Mouse (Mus musculus): ENCODE measurements around the gene Slc24a3.

Gene Slc24a3

DNA sequence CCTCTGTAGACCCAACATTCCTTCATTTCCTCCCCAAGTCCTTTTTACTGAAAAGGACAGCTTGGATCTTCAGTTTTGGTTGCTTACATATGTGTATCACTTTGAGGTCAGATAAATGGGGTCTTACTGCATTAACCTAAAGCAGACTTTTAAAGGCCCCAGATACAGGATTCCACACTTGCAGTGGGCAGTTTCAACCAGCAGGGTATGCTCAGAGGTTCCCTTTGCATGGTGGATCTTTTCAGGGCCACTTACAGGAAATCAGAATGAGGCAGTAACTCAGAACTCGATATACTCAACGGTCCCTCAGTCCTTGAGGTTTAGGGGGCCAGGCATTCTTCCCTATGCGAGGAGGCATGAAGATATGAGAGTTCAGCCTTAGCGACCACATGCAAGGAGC lies 101.9 kb downstream of the Slc24a3 start:
- in situ Hi-C loops (cut with MboI, MseI) = loop anchor here in 1 of 2 experiments (25.0 kb wide), 1 partner anchor 107 kb away; the partner anchor contains the start of gene Slc24a3

DNA sequence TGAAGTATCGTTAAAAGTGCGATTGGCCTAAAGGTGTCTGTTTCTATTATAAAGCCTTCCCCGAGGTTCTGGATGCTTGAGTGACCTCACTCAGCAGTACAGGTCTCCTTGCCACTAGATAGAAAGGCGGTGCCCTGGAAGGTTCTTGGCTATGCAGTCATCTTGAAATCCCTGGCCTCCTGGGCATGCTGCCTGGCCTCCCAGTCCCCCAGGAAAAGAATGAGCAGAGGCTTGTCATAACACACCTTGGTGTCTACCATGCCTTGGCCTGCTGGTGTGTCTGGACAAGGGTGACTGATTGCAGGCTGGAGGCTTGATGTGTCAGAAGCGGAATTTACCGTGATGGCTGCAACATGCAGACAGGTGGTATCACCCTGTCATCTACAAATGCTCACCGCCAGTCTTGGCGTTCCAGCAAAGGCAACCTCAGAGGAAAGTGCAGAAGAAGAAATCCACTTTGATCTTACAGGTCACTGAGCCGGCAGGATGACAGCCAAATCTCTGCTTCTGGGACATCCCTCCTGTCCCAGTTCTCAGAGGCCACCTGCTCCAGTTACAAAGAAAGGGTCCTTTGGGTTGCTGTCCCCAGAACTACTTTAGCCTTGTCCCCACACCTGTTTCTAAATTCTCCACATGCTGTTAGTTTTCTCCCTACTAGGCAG lies 106.6 kb downstream of the Slc24a3 start:
- in situ Hi-C loops (cut with MboI, MseI) = loop anchor here in 1 of 2 experiments (25.0 kb wide), 1 partner anchor 112 kb away; the partner anchor contains the start of gene Slc24a3

DNA sequence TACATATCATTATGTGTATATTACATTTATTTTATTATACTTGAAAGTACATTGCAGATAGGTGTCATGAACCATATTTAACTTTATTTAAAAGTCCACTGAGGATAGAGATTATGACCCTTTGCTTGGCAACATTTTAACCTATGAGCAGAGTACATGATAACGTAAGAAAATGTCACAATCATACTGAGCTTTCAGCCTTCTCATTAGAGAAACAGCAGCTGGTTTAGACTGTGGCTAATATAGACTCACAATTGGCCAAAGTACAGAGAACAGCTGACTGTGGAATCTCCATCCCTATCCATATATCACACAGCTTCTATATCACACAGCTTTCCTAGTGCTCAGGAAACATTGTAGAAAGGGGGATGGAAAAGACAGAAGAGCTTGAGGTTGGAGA lies 111.8 kb downstream of the Slc24a3 start:
- in situ Hi-C loops (cut with MboI, MseI) = no loop called here

DNA sequence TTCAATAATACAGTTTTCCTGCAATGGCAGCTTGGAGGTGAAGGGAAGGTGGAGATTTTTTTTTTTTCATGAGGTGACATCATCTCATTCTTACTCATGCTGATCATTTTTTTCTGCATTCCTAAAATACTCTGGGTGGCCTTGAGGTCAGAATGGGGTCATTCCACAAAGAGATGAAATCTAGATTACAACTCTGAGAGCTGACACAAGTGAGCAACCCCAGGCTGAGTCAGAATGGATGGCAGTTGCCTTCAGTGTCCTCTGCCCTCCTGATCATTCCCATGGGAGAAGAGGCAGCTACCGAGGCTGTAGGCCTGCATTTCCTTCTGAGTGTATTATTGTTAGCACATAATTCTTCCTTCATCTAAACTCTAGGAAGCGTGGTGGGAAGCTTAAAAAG lies 116.2 kb downstream of the Slc24a3 start:
- in situ Hi-C loops (cut with MboI, MseI) = no loop called here

DNA sequence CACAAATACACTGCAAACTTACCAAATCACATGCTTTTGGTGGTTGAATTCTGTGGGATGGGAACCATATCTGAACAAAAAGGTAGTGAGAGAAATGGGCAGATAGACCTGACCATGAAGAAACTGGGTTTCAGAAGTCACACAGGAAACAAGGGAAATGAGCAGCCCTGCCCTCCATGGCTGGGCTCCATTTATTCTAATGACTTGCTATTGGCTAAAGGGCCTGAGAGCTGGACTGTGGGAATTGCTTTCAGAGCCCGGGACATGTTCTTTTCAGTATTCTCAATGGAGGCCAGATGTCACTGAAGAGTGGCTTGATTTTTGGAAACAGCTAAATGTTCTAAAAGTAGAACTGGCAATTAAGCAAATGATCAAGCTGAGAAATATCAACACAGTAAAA lies 120.9 kb downstream of the Slc24a3 start:
- in situ Hi-C loops (cut with MboI, MseI) = no loop called here

DNA sequence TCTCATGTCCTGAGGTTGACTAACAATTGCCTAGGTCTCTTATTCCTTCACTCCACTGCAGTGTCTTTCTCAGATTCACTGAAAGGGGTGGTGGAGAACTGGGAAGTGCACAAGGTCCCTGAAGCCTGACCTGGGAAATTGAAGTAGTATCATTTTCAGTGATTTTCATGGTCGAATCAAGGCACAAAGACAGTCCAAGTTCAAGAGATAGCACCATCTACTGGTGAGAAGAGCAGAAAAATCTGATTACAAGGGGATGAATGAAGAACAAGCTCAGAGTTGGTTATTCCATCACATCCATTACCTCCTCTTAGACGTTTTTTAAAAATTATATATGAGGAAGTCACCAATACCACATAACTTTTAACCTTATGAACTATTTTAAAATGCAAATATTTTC lies 123.9 kb downstream of the Slc24a3 start:
- in situ Hi-C loops (cut with MboI, MseI) = loop anchor here in 1 of 2 experiments (5.0 kb wide), 1 partner anchor 129 kb away; no protein-coding TSS in a partner anchor

DNA sequence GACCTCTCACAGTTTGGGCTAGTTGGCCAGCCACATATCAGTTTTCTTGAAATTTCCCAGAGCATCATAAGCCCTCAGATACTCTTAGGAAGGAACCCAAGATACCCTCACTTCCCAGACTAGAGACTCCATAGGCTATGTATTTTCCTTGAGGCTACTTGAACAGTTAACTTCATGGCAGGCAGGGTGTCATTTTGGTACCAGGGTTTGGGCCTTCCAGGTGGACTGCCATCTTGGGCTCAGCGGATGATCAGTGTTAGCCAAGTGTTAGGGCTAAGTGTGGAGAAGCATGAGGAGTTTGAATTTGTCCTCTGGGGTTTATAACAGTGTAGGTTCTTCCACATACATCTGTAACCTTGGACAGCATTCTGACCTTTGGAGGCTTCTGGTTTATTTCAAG lies 124.6 kb downstream of the Slc24a3 start:
- in situ Hi-C loops (cut with MboI, MseI) = loop anchor here in 1 of 2 experiments (5.0 kb wide), 1 partner anchor 130 kb away; no protein-coding TSS in a partner anchor

DNA sequence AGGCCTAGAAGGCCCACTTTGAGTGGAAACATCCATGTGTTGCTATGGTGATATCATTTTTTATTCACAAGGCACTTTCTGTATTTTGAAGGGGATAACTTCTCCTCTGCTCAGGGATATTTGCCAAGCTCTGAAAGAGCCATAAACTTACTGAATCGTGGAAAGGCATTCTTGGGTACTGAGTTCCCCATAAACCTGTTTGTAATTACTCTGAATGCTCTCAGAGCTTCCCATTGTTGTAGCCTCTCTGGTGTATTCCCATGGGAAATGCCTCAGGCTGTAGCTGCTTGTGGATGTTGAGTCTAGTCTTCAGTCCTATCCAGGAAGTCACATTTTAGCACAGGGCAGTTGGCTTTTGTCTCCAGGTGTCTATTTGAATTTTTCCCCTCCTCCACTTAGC lies 125.3 kb downstream of the Slc24a3 start:
- in situ Hi-C loops (cut with MboI, MseI) = loop anchor here in 1 of 2 experiments (5.0 kb wide), 1 partner anchor 131 kb away; no protein-coding TSS in a partner anchor

DNA sequence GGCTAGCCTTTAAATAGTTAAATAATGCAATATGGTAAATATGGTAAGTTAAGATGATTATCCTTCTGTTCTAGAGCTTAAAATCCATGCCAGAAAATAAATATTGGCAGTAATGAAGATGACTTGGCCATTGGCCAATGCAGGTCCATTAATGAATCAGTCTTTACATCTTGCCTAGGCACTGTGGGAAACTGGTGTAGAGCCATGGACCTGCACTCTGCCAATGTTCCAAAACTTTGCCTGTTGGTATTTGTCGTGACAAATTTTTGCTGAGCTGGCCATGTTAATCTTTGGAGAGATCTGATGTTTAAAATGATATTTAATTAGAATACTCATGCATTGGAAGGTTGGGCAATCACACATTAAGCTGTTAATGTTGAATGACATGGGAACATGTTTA lies 129.4 kb downstream of the Slc24a3 start:
- in situ Hi-C loops (cut with MboI, MseI) = no loop called here

DNA sequence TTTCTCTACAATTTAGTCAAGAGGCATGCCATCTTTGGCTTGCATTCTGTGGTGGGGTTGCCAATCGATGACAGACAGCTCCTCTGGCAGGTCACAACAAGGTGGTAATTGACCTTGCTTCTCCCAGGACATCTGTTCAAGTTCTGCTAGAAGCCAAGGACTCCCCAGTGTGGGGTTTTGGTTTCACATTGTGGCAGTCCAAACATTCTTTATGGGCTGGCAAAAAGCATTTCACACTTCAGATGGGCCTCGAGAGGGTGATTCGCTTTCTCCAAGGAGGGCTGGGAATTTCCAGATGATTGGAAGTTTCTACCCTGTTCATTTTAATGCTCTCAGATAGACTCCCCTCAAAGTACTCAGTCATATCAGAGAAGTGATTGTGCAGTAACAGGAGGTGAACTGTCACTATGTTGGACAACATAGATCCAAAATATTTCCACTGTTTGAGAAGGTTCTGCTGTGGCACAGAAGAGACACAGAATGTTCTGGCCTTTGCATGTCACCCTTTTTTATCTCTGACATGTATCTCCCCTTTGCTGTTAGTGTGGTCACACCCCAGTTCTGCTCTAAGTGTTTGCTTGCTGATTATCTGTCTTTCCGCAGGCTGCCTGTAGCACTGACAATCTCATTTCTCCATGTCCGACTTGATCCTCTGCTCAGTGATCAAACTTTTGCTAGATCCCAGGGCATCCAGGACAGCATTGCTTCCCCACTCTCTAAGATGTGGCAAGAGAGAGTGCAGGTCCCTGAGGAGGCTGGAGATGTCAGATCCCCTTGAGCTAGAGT lies 132.6 kb downstream of the Slc24a3 start:
- in situ Hi-C loops (cut with MboI, MseI) = no loop called here

DNA sequence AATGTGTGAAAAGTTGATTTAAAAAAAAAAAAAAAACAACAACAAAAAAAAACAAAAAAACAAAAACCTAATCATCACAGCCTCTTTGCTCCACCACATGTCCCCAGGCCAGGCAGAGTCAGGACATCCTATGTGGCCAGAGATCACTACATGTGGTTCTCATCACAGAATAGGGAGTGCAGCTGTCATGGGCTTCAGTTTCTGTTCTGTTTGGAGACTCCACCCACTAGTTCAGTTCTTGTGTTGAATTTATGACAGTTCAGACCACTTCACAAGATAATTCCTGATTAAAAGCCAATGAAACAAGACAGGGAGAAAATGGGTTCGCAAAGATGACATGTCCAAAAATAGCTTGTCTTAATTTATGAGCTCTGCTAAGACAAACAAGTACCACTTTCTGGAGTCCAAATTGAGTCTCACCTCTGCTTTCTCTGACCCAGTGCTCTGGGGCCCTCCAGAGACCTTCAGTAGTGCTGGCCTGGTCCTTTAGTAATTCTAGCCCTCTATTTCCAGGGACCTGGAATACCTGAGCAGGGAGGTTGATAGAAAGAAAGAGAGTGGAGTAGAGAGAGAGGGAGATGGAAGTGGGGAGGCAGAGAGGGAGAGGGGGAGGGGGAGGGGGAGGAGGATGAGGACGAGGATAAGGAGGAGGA lies 139.8 kb downstream of the Slc24a3 start:
- in situ Hi-C loops (cut with MboI, MseI) = no loop called here

DNA sequence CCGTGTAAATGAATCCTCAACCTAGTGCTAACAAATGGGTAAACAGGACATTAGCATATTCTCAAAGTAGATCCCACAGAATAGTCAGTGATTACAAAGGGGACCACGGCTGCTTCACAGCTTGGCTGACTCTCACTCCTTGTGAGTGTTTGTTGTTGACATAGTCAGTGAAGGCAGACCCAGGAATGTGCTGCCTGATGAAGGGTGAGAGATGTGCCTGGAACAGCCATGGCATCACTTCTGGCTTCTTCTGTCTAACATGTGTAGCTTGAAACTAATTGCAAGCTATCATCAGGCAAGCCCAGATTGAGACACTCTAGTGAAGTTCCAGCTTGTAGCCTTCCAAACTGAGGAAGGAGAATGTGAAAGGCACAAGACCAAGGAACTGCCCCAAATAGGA lies 151.4 kb downstream of the Slc24a3 start:
- in situ Hi-C loops (cut with MboI, MseI) = no loop called here

DNA sequence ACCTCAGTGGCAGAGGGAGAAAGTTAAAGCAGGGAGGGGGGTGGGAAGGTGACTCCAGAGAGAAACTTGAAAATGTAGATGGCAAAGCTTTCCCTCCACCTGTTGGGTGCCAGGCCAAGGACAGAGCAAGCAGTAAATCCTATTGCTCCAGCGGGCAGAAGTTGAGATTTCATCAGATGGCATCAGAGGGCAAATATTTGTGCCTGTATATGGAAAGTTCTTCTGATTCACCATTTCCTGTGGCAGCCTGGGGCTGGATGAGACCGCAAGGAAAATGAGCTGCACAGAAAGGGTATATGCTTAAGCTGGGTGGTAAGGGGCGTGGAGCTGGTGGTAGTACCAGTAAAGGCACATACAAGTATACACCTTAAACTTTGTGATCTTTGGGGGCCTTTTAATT lies 153.7 kb downstream of the Slc24a3 start:
- in situ Hi-C loops (cut with MboI, MseI) = no loop called here

DNA sequence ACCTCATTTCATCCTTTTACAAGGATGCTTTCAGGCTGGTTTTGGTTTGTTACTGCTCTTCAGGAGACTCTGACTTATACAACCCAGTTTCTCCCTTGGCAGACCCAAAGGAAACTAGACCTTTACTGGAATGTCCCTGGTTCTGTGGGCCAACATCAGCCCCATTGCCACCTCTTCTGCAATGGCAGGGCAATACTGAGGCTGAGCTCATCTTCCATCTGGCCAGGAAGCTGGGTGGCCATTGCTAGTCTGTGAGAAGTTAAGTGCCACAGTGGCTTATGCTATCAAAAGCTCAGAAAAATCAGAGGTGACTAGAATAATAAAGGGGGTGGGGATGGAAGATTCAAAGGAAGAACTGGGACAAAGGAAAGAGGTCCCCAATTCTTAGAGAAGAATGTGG lies 154.2 kb downstream of the Slc24a3 start:
- in situ Hi-C loops (cut with MboI, MseI) = no loop called here

DNA sequence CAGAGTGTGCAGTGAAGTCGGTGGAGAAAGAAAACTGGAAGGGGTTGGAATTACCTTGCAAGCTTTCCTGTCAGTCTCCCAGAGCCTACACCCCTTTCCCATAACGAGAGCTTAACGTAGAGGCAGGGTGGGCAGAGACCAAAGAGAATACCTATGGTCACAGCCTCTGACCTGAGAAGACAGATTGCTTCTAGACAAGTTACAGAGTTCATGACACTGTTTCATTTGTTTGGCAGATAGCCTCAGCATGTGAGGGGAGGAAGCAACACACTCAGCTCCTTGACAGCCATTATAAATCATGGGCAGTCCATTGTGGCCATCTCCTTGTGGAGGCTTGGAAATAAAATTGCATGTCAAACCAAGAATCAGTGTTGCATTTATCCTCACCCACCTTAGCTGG lies 156.9 kb downstream of the Slc24a3 start:
- in situ Hi-C loops (cut with MboI, MseI) = no loop called here

DNA sequence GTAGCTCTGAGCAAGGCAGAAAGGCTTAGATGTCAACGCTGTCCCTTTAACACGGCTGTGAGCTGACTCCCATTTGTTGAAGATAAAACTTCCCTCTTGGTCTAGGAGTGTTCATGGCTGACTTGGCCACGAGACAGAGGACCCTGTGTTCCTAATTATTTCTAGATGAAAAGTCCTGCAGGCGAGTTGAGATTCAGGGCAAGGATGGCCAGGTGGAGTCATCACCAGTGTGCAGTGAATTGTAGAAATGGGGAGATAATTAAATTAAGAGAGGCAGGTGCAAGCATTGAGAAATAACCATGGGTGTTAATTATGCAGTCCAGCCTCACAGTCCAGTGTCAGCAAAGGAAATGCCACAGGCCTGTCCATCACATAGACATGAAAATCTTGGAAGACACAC lies 158.3 kb downstream of the Slc24a3 start:
- in situ Hi-C loops (cut with MboI, MseI) = no loop called here

DNA sequence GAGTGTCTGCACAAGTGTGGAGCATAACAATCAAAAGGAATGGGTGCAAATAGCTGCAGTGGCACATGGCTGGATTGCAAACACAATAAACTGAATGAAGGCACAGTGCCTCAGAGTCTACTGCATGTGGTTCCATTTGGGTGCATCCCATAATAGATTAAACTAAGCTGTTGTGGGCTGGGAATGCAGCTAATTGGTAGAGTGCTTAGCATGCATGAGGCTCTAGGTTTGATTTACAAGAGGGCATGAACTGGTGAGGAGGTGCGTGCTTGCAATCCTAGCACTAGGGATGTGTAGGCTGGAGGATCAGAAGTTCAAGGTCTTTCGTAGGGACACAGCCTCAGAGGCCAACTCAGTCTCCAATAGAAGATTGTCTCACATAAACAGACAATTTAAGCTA lies 159.0 kb downstream of the Slc24a3 start:
- in situ Hi-C loops (cut with MboI, MseI) = no loop called here

DNA sequence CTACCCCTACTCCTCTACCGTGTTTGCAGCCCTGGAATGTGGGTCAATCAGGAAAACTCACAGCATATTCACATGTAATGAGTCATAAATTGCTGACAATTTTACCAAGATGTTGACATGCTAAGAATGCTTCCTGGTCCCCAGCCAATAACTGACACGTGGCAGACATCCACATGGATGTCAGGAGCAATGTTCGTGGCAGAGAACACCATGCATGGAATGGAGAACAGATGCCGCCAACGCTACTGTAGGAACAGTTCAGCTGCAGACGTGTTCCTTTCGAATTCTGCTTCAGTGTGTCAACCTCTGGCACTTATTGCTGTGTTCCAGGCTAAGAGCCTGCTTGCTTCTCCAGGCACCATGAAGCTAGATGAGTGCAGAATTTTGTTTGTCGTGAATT lies 162.2 kb downstream of the Slc24a3 start:
- in situ Hi-C loops (cut with MboI, MseI) = no loop called here

DNA sequence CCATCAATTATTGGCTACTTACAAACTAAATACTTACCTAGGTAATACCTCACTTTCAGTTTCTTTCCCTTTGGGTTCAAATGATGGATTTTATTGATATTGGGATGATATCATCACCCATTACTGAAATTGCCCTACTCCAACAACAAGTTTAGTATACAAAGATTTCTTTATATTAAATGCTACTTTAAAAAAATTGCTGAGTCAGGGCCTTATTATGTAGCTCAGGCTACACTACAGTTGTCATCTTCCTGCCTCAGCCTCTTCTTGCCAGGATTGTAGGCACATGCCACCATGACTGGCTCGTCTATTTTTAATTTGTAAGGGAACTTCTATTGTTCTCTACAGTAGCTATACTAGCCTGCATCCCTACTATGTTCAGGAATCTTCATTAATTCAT lies 164.0 kb downstream of the Slc24a3 start:
- in situ Hi-C loops (cut with MboI, MseI) = no loop called here

DNA sequence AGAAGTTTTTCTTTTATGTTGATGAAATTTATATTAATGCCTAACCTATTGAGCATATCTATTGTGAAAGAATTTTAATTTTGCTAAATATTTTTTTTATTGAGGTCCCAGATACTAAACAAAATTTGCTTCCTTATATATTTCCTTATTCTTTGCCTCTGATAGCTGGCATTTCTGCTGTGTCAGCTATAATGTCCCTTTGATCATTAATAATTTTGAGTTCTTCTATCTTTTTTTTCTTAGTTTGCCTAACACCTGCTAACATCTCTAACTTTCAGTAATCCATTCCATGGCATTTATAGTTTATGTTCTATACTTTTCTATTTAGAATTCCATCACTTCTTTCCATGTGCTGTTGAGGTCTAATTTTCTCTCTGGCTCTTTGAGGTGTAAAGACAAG lies 165.9 kb downstream of the Slc24a3 start:
- in situ Hi-C loops (cut with MboI, MseI) = no loop called here

DNA sequence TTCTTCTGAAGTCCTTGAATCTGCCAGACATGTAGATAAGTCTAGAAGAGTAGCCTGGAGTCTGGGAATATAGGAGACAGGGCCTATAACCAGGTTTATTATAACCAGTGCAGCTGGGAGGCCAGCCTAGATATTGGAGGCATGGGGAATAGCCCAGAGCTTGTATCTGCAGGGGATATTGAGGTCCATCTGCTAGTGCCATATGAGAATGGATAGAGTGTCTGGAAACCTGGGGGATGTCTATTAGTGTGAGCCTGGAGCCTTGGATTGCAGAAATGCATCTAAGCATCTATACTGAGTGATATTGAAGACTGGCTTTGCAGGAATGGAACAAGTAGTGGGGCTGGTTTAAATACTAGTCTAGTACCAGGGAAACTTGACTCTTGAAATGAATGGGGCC lies 168.9 kb downstream of the Slc24a3 start:
- in situ Hi-C loops (cut with MboI, MseI) = no loop called here

DNA sequence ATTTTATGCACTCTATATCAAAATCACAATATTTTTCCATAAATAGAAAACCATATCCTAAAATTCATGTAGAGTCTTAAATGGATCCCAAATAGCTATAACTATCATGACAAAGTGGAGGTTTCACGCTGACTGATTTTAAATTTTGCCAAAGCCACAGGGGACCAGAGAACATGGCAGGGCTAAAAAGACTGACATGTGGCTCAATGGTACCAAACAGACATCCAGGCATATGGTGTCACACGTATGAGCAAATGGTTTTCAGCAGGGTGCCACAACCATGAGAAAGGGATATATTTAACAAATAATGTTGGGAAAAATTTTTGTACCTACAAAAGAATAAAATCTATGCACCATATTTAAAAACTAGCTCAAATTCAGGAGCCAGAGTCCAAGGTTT lies 173.3 kb downstream of the Slc24a3 start:
- in situ Hi-C loops (cut with MboI, MseI) = no loop called here
